Mouse (Mus musculus) cerebellum, adult 11 months (tissue): ENCODE measurements around the gene Cwc25.

Source experiments
- DNase-seq: peaks from one replicate; pipeline ENCODE4 v3.0.0; 2022

The Cwc25 gene

DNA sequence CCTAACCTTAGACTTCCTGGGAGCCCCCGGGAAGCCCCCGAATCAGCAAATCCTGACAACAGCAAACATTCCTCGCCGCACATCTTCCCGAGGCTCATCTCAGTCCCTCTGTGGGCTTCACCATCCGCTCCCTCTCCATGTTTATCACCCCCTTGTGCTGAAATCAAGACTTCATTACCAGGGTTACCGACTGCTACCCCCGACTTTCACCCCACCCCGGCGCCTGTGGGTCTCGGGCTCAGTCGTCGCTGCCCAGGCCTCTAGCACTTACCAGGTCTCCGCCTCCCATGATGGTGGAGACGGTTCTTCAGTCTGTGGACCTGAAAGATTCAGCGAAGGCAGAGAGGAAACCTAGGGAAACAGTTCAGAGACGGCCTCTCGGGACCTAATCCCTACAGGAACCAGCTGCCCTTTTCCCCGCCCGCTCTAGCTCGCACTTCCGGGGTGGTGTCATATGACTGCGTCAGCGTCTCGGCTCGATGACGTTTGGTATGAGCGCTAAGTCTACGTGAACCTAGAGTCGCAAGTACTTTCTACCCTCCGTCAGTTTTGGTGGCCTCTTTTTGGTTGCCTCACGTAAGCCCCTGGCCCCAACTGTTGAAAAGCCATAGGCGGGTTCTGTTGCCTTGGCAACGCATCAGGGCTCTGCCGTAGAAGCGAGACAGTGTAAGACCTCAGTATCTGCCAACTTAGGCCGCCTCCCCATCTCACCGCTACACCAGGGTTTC is at the start of gene Cwc25:
Gene Cwc25, minus strand, starts transcription at position 403 of the 728 bp plus-strand sequence.
- DNase-seq = peak; percentile 90

DNA sequence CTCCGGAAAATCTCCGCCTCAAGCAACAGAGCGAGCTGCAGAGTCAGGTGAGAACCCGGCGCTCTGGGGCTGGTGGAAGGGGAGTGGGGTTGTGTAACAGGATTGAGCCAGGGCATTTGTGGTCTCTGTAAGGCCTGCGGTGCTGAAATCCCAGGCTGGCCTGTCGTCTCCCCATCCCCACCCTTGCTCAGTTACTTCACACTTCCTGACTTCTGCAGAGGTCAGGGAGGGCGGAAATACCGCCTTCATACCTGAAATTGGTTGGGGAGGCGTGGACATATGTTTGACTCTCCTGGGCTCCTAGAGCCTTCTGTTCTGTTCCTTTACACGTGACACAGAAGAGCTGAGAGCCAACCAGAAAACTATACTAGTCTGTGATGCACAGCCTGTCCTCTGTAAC is 49.4 kb upstream of the Cwc25 start:
- DNase-seq = no peak

DNA sequence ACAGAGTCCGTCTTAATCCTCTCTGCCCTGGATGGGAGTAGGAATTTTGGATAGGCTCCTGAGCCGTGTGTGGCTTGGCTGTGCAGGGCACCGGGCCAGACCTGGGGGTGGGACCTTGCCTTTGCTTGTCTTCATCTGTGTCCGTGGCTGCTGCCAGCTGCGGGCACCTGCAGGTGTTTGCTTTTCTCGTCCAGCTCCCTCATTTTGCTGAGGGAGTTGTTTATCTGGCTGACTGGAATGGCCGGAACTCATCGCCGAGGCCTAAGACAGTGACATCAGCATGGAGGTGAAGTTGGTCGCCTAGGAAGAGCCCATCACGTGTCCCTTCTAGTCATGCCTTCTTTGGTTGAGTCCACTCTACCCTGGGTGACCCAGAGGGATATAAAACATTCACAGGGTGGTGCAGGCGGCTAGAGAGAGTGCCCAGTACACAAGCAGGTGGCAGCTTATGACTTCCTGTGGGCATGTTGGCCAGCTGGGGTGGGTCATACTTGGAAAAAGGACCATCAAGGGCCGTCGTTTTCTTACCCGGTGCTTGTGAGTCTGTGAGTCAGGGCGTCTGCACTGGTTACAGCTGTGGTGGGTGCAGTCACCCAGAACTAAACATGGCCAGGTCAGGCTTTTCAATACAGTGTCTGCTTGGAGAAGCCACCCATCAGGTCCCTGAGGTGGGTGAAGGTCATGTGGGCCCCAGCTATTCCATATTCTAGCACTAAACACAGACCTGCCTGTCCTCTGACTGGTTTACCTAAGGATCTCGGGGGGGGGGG is 47.6 kb upstream of the Cwc25 start:
- no peak for DNase-seq

DNA sequence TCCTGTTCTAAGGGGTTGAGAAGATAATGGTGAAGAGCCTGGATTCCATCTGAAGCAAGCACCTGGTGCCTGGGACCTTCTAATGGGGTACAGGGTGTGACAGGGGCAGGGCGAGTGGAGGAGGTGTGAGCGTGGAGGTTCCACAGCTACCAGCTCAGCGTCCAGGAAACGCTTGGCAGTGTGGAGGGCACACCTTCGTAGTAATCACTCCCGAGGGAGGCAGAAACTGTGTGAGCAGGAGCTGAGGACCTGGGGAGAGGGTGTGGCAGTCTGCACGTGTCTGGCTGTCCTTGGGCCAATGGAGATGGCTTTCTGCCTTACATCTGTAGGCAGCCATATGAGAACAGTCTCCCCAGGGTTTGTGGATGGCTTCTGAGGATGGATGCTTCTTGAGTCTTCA is 46.7 kb upstream of the Cwc25 start:
- DNase-seq = no peak

DNA sequence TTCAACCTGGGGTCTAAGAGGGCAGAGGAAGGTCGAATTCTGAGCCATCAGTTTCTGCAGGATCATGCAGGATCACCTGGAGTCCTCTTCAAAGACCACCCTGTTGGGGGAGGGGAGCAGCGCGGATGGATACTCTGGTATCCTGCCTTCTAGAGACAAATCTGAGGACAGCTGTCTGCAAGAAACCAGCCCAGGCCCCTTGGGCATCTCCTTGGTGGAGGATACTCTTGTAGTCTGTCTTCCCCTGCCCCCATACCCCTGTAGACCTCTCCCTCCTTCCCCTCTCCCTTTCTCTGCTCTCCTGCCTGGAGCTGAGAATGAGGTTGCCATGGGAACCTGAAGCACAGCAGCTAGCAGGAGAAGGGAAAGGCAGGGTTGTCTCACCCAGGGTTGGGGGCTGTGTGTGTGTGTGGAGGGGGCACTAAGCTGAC is 46.1 kb upstream of the Cwc25 start:
- DNase-seq = no peak

DNA sequence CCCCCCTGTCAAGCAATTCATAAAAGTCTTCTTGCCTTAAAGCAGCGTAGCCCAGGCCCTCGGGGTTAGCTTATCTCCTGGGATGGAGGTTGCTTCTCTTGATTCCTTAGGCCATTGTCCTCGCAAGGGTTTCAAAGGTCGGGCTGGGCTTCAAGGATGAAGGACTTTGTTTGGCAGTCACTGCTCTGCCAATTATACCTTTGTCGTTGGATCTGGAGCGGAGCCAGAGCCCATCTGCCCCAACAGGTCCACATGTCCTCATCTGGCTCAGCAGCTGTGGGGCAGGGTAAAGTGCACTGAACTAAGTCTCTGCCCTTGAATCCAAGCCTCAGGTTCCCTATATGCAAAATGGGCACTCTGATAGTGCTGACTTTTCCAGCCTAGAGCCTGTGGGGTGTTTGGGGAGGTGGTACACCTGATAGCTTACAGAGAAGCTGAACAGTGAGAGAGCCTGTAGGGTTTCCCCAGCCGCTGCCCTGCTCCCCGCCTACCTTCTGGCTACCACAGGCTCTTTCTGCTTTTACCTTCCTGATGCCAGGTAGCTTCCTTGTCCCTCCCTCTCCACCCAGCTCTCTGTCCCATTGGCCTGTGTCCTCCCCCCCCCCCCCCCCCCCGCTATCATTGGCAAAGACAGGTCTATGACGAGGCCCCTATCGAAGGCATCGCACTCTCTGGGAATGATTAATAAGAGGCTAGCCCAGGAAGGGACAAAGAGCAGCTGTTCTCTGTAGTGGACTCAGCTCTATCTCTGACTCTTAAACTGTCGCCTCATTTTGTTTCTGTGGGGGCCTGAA is 45.4 kb upstream of the Cwc25 start:
- no peak for DNase-seq

DNA sequence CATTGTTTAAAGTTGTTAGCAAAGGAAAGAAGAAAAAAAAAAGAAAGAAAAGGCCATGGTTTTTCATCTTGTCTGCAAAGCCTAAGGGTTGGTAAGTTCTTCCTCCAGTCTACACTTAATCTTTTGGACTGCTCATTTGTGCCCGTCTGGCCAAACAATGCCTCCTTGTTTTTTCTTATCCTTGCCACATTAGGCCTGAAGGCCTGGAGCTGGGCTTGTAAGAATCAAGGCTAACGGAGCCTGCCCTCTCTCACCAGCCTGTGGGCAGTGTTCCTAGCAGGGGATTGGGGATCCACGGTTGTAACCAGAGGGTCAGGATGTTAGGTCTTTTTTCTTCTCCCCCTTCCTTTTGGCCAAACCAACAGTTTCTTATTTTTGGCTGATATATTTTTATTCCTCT is 44.6 kb upstream of the Cwc25 start:
- DNase-seq = no peak

DNA sequence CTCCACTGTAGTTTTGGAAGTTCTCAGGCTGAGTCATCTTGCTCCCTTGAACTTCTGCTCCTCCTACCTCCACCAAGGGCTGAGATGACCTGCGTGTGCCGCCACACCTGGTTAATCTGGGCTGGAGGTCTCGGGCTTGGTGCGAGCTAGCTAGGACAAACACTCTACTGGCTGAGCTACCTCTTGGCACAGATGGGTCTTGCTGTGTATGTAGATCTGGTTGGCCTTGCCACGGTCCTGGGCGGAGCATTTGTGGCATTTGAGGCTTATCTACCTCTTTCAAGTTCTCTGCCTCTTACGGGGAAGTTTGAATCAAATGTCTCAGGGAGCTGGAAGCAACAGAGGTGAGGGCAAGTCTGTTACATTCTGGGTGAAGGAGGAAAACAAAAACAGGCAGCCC is 44.0 kb upstream of the Cwc25 start:
- no peak for DNase-seq

DNA sequence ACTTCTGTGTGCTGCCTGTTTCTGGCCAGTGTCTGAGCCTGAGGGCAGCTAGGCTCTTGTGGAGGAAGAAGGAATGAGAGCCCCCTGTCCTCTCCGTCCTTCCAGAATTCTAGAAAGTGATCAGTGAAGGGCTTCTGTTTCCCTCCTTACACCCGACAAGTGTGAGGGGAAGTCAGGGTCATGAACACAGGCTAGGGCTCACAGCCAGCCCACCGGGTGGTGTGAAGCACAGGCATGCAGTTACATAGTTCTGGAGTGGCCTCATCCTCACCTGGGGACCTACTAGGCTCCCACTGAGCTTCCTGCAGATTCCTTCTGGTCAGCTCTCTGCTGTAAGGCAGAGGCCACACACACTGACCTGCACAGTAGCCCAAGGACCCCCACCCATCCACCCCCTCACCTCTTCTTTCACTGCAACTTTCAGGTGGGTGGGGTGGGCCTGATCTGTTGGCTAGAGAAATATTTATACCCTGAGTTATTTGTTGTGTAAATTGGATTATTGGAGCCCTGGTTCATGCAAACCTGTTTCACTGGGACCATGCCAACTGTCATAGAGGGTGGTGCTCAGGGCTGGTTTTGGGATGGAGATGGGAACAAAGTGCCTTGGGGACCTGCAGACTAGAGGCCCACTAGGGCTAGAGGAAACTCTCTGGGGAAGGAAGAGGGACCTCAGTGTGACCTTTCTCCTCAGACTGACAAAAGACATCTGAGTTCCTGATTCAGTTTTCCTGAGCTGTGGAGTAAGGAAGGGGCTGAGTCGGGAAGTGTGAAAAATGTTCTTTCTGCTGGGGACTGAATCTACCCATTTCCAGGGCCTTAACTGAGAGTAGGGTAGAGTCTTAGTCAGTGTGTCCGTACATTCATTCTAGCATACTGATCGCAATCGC is 43.1 kb upstream of the Cwc25 start:
- DNase-seq = no peak

DNA sequence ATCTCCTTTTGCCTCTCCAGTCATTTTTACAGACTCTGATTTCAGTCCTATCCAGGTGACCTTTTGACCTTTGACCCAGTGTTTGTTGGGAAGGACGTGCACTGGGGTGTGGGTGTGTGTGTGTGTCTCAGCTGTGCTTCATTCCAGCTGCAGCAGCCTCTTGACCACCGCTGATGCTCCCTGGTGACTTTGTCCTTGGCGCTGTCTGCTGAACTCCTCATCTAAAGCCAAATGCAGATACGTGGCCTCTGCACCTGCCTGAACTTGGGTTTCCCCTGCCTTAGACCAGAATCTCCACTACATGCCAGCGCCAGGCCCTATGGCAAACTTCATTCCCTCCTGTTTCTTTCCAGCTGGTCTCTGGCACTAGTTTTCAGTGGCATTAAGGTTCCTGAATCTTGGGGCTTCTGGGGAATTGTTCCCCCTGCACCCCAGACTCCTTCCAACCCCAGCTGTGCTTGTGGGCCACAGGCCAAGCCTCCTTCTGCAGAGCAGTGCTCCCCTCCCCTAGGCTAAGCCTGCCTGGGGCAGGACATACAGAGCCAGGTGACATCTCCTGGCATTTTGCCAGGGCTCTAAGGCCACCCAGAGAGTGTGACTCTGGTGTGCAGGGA is 42.4 kb upstream of the Cwc25 start:
- peak; percentile 64 for DNase-seq

DNA sequence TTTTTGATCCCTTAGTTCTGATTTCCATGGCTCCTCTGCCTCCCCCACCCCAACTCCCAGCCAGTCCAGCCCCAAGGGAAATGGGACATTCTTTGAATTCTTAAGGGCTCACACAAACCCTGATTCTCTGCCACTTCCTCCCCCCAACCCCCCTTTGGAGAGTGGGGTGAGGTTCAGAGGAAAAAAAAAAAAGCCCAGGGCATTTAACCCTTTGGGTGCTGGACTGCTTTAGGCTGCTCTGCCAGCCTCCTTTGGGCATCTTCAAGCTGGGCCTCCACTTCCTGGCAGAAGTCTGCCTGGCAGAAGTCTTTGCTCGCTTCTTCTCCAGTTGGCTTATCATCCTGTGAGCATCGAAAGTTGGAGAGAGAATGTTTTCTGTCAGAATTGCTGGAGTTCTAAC is 41.7 kb upstream of the Cwc25 start:
- no peak for DNase-seq

DNA sequence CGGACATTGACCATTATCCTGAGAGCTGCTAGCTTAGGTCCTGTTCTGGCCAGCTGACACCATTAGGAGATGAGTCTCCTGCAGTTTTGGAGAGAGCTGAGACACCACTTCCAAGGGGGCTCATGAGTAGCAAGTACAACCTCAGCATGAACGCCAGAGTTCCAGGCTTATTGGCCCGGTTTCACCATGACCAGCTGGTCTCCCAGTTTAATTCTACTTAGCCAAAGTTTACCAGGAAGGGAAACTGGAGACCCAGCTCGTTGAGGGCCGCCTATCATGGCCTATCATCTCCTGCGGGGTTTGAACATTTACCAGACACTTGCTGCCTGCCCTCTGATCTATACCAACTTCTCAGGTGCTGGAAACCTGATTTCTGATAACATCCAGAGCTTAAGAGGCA is 41.3 kb upstream of the Cwc25 start:
- no peak for DNase-seq

DNA sequence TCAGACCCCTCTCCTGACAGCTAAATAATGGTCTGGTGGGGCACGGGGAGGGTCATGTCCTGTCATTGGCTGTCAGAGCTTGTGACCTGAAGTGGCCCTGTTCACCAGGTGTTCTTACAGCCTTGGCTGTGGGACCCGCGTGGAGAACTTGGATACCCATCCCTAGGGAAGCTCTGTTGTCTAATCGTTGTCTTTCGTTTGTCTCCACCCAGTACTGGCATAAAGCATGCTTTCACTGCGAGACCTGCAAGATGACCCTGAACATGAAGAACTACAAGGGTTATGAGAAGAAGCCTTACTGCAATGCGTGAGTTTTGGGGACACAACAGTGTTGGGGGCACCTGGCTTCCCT is 40.2 kb upstream of the Cwc25 start:
- no peak for DNase-seq

DNA sequence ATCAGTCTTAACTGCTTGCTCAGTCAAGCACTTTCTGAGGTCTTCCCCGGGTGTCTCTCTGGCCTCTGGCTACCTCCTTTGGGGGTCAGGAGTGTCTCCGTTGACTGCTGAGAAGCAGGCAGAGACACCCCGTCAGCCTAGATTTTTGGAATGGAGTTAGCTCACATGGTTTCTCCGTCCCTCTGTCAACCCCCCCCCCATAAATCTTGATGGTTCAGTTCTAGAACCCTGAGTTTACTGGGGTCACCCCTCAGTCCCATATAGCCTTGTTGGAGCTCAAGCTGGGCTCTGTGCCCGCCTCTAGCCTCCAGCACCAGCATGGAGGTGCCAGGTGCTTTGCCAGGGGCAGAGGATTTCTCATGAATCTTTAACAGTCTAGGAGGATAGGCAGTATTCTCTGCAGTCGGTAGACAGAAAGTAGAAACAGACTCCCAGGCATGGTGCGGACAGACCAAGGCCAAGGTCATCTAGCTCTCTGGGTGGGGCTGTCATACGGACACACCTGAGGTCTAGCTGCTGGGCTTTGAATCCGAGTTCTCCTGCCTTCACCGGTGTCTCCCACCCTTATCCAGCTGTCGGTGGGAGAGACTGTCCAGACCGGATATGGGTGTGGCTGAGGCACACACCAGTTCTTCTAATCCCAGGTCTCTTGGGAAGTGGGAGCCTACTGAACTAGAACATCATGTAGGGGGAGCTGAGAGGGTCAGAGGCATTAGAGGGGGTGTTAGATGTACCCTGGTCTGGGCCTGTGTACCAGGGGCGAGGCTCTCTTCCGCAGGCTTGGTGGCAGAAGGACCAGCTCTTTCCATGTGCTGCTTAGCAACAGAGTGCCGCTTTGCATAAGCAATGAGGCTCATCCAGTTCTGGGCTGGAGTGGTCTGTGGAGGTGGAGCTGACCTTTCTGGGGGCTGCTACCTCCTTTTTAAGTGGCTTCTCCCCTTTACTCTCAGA is 39.6 kb upstream of the Cwc25 start:
- no peak for DNase-seq

DNA sequence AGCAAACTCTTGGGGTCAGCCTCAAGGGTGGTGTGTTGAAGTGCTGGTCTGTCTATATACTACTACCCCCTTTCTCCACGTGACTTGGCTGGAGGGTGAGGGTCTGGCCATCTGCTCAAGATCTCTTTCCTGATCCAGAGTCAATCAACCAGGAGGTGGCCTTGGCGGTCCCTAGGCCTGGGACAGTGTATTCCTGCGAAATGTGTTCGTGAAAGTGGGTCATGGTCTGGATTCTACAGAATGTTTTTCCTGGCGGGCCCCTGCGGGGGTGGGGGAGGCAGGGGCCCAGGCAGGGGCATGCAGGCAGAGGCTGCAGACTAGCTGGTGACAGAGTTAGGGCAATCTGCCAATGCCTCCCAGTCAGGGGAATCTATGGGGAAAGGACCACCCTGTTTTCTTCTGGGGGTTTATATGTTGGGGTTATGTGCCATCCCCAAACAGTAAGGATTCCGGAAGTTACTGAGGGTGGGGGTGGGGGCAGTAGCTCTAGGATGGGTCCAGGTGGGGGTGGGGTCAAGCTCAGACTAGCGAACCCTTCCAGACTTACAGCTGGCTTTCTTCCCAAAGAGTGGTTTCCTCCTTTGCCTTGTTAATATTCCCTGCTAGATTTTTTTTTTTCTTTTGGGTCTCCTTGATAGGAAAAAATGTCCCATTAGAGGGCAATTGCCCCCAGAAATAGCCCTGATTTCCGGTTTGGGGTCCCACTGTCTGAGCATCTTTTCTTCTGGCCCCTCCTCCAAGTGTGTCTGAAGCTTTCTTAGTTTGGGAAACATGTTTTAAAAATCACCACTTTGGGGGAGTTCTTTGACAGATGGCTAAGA is 38.7 kb upstream of the Cwc25 start:
- DNase-seq = no peak

DNA sequence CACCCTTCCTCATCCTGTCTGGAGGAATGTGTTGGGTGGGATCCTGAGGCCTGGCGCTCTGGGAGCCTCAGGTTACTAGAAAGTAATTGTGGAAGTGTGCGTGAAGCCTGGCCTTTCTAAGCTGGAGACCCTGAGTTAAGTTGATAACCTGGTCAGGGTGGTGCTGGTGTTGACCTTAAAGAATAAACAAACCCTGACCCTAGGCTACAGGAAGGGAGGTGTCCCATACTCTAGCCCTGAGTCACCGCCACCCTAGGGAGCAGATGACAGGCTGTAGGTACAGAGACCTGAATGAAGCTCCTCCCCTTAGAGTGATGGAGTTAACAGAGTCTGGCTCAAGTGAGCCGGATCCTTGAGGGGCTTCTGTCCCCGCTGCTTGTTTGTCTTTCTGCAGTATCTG is 37.5 kb upstream of the Cwc25 start:
- DNase-seq = no peak

DNA sequence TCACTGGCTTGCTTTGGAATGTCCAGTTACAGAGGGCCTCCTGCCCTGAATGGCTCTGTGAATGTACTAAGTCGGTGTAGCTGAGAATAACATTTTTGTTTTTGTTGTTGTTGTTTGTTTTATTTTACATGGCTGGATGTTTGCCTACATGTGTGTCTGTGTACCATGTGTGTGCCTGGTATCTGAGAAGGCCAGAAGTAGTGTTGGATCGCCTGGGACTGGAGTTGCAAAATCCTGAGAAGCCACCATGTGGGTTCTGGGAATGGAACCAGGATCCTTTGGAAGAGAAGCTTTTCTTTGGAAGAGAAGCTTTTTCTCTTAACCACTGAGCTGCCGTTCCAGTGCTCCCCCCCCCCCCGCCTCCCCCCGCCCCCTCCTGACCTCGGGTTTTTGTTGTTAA is 36.1 kb upstream of the Cwc25 start:
- DNase-seq = no peak

DNA sequence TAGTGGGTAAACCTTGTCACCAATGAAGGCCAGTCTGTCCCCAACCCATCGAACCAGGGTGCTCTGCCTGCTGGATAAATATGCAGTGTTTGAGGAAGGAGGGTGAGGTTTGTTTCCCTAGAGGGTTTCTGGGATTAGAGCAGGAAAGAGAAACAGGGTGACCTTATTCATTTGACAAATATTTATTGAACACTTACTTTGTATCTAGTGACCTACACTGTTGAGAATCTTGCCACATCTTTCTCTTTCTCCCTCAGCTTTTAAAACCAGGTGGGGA is 35.8 kb upstream of the Cwc25 start:
- DNase-seq = no peak

DNA sequence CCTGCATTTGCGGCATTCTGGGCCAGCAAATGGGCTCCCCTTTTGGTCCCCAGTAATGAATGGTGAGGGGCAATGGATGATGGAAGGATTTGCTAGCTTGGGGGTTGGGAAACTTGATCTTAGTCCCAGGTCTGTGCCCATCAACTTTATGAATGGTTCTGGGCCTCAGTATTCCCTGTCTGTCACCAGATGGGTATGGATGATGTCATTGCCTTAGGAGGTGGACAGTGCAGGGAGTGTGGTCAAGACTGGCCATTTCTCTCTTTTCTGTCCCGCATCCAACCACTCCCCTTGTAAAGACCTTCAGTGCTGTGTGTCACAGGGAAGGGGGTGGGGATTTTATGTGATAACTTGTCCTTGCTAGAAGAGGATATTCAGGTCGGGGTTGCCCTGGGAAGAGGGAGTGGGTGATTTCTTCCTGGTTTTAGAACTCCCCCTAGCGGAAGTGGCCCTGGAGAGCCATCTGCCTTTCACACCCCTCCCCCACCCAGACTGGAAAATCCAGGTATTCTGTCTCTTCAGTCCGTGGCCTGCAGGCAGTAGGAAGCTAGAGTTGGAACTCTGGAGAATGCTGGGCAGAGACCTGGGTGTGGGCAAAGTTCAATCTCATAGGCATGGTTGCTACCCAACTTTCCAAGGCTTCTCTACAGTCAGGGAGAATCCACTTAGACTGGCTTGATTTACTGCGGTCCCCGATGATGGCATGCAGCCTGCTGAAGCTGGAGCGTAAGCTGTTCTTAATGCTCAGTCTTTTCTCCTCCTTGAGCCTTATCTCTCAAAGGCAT is 35.2 kb upstream of the Cwc25 start:
- peak; percentile 58 for DNase-seq
